Mouse (Mus musculus) CH12.LX (cell line): ENCODE results near the gene Trim15. TPM values are rescaled to one million over a fixed set of nuclear protein-coding genes. Genes with fewer than 3 reads are reported as not detected.

Experiments
- DNase-seq: peaks from one replicate; pipeline ENCODE4 v3.0.0-alpha.2; 2013; ENCODE audit errors: extremely low read depth
- H3K27ac ChIP-seq: 2 replicates; pipeline ENCODE4 v1.5.1; 2012; ENCODE audit warnings: low read depth, mild to moderate bottlenecking, control low read depth, moderate library complexity; ENCODE audit not compliant: insufficient read depth
- H3K27me3 ChIP-seq: replicated peaks from 2 replicates; pipeline ENCODE3; 2012; ENCODE audit warnings: inconsistent platforms
- H3K36me3 ChIP-seq, 2 experiments: replicated peaks in 1 of 2; 2 replicates each; pipeline versions ENCODE3 to v1.6.1; 2012; ENCODE audit warnings: inconsistent platforms in 1 of 2, low read length in 1 of 2, mild to moderate bottlenecking in 1 of 2, mixed read lengths in 1 of 2, moderate library complexity in 1 of 2; ENCODE audit not compliant: control insufficient read depth in 1 of 2, insufficient read depth in 1 of 2
- H3K4me1 ChIP-seq, 2 experiments: 2 replicates each; pipeline ENCODE4 v1.6.1; 2012; ENCODE audit warnings: inconsistent platforms in 1 of 2, moderate library complexity in 1 of 2; ENCODE audit not compliant: insufficient read depth in 2 of 2, control insufficient read depth in 1 of 2
- H3K4me2 ChIP-seq: 2 replicates; pipeline ENCODE4 v1.6.1; 2012; ENCODE audit warnings: low read depth, mild to moderate bottlenecking, control low read depth; ENCODE audit not compliant: poor library complexity, insufficient read depth, severe bottlenecking
- H3K4me3 ChIP-seq, 3 experiments: fragments of 150-350 bp in 1 of 3; sonication (generic) in 1 of 3; replicated peaks in 1 of 3; 2 replicates each; pipeline versions ENCODE3 to v1.5.1; 2011 to 2012; ENCODE audit warnings: low read depth in 2 of 3, low read length in 2 of 3, mild to moderate bottlenecking in 2 of 3, moderate library complexity in 2 of 3, control low read depth in 1 of 3, improper control_type of control experiment in 1 of 3, inconsistent platforms in 1 of 3, mixed read lengths in 1 of 3; ENCODE audit not compliant: poor library complexity in 1 of 3
- H3K79me2 ChIP-seq: replicated peaks from 2 replicates; pipeline ENCODE4 v1.6.1; 2012; ENCODE audit warnings: mild to moderate bottlenecking, moderate library complexity; ENCODE audit not compliant: control insufficient read depth, poor library complexity, insufficient read depth, severe bottlenecking; ENCODE audit errors: extremely low read depth
- H3K9ac ChIP-seq: 2 replicates; pipeline ENCODE4 v1.6.1; 2012; ENCODE audit warnings: low read depth, mild to moderate bottlenecking, control low read depth, moderate library complexity; ENCODE audit not compliant: insufficient read depth
- H3K9me3 ChIP-seq: replicated peaks from 2 replicates; pipeline ENCODE3; 2012; ENCODE audit warnings: low read length, inconsistent platforms, mixed read lengths
- BHLHE40 ChIP-seq: IDR thresholded peaks from 2 replicates; pipeline ENCODE4 v1.6.1; 2011; ENCODE audit warnings: mild to moderate bottlenecking, low read depth, low read length, improper control_type of control experiment
- CHD2 ChIP-seq: IDR thresholded peaks from 2 replicates; pipeline ENCODE4 v1.6.1; 2011; ENCODE audit warnings: low read length, improper control_type of control experiment
- CTCF ChIP-seq, 2 experiments: IDR thresholded peaks in 1 of 2; conservative IDR thresholded peaks in 1 of 2; 2 replicates each; pipeline ENCODE4 v1.5.1; 2011 to 2012; ENCODE audit warnings: low read depth in 2 of 2, low read length in 2 of 2, improper control_type of control experiment in 1 of 2, inconsistent platforms in 1 of 2, mild to moderate bottlenecking in 1 of 2, moderate library complexity in 1 of 2
- ELF1 ChIP-seq: IDR thresholded peaks from 2 replicates; pipeline ENCODE4 v1.6.1; 2014; ENCODE audit warnings: low read depth, mild to moderate bottlenecking, inconsistent platforms, low read length, improper control_type of control experiment
- EP300 ChIP-seq: IDR thresholded peaks from 2 replicates; pipeline ENCODE4 v1.6.1; 2011; ENCODE audit warnings: low read length, improper control_type of control experiment
- ETS1 ChIP-seq: conservative IDR thresholded peaks from 2 replicates; pipeline ENCODE4 v1.6.1; 2012; ENCODE audit warnings: low read depth, mild to moderate bottlenecking, inconsistent platforms, low read length, improper control_type of control experiment, moderate library complexity
- GABPA ChIP-seq: IDR thresholded peaks from 2 replicates; pipeline ENCODE4 v1.6.1; 2012; ENCODE audit warnings: low read depth, low read length, improper control_type of control experiment, inconsistent platforms; ENCODE audit not compliant: insufficient replicate concordance
- HCFC1 ChIP-seq: IDR thresholded peaks from 2 replicates; pipeline ENCODE4 v1.6.1; 2012; ENCODE audit warnings: low read depth, mild to moderate bottlenecking, inconsistent platforms, low read length, improper control_type of control experiment
- IRF4 ChIP-seq: IDR thresholded peaks from 2 replicates; pipeline ENCODE4 v1.6.1; 2014; ENCODE audit warnings: low read depth, mild to moderate bottlenecking, inconsistent platforms, low read length, improper control_type of control experiment
- JUND ChIP-seq: conservative IDR thresholded peaks from 2 replicates; pipeline ENCODE4 v1.6.1; 2011; ENCODE audit warnings: low read depth, low read length, improper control_type of control experiment
- KAT2A ChIP-seq: IDR thresholded peaks from 2 replicates; pipeline ENCODE4 v1.6.1; 2012; ENCODE audit warnings: low read length, improper control_type of control experiment, inconsistent platforms; ENCODE audit not compliant: insufficient replicate concordance
- MAX ChIP-seq: IDR thresholded peaks from 2 replicates; pipeline ENCODE4 v1.6.1; 2011; ENCODE audit warnings: low read length, improper control_type of control experiment
- MXI1 ChIP-seq: IDR thresholded peaks from 2 replicates; pipeline ENCODE4 v1.6.1; 2011; ENCODE audit warnings: mild to moderate bottlenecking, low read depth, low read length, improper control_type of control experiment
- MYC ChIP-seq: IDR thresholded peaks from 2 replicates; pipeline ENCODE4 v1.6.1; 2011; ENCODE audit warnings: low read depth, mild to moderate bottlenecking, improper control_type of control experiment, low read length
- NELFE ChIP-seq: IDR thresholded peaks from 2 replicates; pipeline ENCODE4 v1.6.1; 2011; ENCODE audit warnings: low read depth, low read length, improper control_type of control experiment
- NRF1 ChIP-seq: IDR thresholded peaks from 2 replicates; pipeline ENCODE4 v1.6.1; 2014; ENCODE audit warnings: low read depth, mild to moderate bottlenecking, inconsistent platforms, low read length, improper control_type of control experiment, moderate library complexity
- POLR2A ChIP-seq: IDR thresholded peaks from 2 replicates; pipeline ENCODE4 v1.6.1; 2011; ENCODE audit warnings: low read depth, mild to moderate bottlenecking, improper control_type of control experiment, low read length
- RAD21 ChIP-seq: IDR thresholded peaks from 2 replicates; pipeline ENCODE4 v1.6.1; 2011; ENCODE audit warnings: low read depth, mild to moderate bottlenecking, low read length, improper control_type of control experiment, moderate library complexity
- SIN3A ChIP-seq: IDR thresholded peaks from 2 replicates; pipeline ENCODE4 v1.6.1; 2012; ENCODE audit warnings: low read length, improper control_type of control experiment, inconsistent platforms
- TCF12 ChIP-seq: IDR thresholded peaks from 2 replicates; pipeline ENCODE4 v1.6.1; 2014; ENCODE audit warnings: low read depth, mild to moderate bottlenecking, inconsistent platforms, low read length, improper control_type of control experiment
- UBTF ChIP-seq: IDR thresholded peaks from 2 replicates; pipeline ENCODE4 v1.6.1; 2012; ENCODE audit warnings: low read depth, mild to moderate bottlenecking, inconsistent platforms, low read length, improper control_type of control experiment, moderate library complexity
- USF1 ChIP-seq: IDR thresholded peaks from 2 replicates; pipeline ENCODE4 v1.6.1; 2014; ENCODE audit warnings: low read depth, mild to moderate bottlenecking, inconsistent platforms, low read length, improper control_type of control experiment
- ZC3H11A ChIP-seq: IDR thresholded peaks from 2 replicates; pipeline ENCODE4 v1.6.1; 2012; ENCODE audit warnings: low read depth, mild to moderate bottlenecking, inconsistent platforms, low read length, improper control_type of control experiment
- ZKSCAN1 ChIP-seq: IDR thresholded peaks from 2 replicates; pipeline ENCODE4 v1.6.1; 2012; ENCODE audit warnings: low read depth, inconsistent platforms, low read length, improper control_type of control experiment, borderline replicate concordance
- ZMIZ1 ChIP-seq: IDR thresholded peaks from 2 replicates; pipeline ENCODE4 v1.6.1; 2012; ENCODE audit warnings: low read depth, mild to moderate bottlenecking, inconsistent platforms, low read length, improper control_type of control experiment
- dilution Hi-C: fragments of 300-500 bp; cut with MboI; formaldehyde crosslinking; loops from 2 replicates; pipeline ENCODE4 v1.14.3; 2020; ENCODE audit warnings: low sequenced_read_pairs; ENCODE audit not compliant: extremely low pct_unique_long_range_greater_than_20kb, extremely low pct_ligation_motif_present
- in situ Hi-C: fragments of 300-500 bp; cut with MboI; formaldehyde crosslinking; loops from 3 replicates; pipeline ENCODE4 v1.14.3; 2019; ENCODE audit warnings: low sequenced_read_pairs, low pct_ligation_motif_present, low pct_unique_long_range_greater_than_20kb, mixed read lengths
- polyA plus RNA-seq: library from polyadenylated mRNA; unstranded; fragments of >175 nt; gene quantifications from 2 replicates; pipeline ENCODE4 v1.2.1, GENCODE M21; 2012; ENCODE audit warnings: low read depth; ENCODE audit not compliant: insufficient read length
- total RNA-seq, 2 experiments: library from RNA; depleted of rRNA; stranded (reverse); fragments of 300-350 nt in 1 of 2; fragments of >200 nt in 1 of 2; gene quantifications; 2 replicates each; pipeline ENCODE4 v1.2.3; 2012 to 2014

Trim15 gene
- total and polyA plus RNA-seq, 3 experiments: not detected

DNA sequence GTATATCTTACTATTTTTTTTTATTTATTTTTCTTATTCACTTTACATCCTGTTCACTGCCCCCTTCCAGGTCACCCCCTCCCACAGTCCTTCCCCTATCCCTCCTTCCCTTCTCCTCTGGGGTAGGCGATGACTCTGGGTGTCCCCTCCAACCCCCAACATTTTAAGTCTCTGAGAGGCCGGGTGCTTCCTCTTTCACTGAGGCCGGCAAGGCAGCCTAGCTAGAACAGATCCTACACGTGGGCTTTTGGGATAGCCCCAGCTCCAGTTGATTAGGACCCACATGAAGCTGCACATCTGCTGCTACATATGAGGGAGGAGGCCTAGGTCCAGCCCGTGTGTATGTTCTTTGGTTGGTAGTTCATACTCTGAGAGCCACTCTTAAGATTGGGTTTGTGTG lies 28.0 kb downstream of the Trim15 start:
- peaks cover 8 to 44% of the 10 kb centered on the region in 2 experiments for H3K4me1 ChIP-seq
- H3K4me2 ChIP-seq: peak overlapping the region; percentile 8; the same call in 1 of the 2 replicates
- no peaks in the 10 kb centered on the region for H3K9me3 ChIP-seq
- peaks cover 3% of the 10 kb centered on the region for H3K79me2 ChIP-seq
- in situ Hi-C loops: no loop called here
- H3K36me3 ChIP-seq: peaks cover 6 to 36% of the 10 kb centered on the region in 2 experiments
- H3K27me3 ChIP-seq: no peaks in the 10 kb centered on the region
- H3K9ac ChIP-seq: no peak overlapping the region
- peak; percentile 53 for DNase-seq
- H3K4me3 ChIP-seq: peak overlapping the region in 1 of 3 experiments; percentile 9
- H3K27ac ChIP-seq: no peak overlapping the region
- TF ChIP-seq MXI1 (no peak), GABPA (no peak), JUND (no peak), UBTF (no peak), NRF1 (no peak)
- TF ChIP-seq, all 38 proteins: peak for 0
- dilution Hi-C loops: no loop called here

DNA sequence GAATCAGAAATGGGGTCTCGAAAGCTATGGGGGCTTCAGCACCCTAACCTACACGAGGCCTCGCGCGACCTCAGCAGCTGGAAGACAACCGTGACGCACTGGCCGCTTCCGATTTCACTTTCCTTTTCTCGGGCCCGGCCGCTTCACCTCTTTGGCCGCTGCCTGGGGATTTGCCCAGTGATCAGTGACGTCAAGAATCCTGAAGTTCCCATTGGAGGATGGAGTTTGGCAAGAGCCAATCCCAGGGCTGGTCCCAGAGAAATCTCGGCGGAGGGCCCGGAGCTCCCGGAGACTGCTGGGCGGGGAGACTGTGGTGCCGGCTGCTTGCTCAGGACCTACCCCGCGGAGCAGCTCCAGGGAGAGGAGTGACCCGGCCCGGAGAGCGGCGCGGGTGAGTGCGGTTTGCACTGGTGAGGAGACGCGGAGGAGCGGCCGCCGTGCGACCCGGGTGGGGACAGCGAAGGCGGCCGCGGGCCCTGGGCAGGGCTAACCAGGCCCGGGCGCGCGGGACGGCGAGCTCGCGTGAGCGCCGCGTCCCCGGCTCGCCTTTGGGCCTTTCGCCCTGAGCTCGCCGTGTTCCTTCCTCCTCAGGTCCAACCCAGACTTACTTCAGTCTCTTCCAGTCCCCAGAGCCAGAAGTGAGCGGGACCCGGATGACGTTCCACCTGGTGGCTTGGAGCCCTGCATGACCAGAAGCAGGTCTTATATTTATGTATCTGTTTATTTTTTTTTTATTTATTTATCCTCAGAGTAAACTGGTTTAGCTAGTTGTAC lies 29.9 kb downstream of the Trim15 start, which contains the start of gene Trim26:
Trim26 (plus strand) TSS at position 261 of the 774 bp plus-strand sequence.
- Histone ChIP-seq H3K27ac (peak within 1 kb of the TSS; percentile 42), H3K9ac (peak within 1 kb of the TSS; percentile 83), H3K4me1 (peaks cover 4 to 26% of the 10 kb centered on the region in 2 experiments), H3K9me3 (no peaks in the 10 kb centered on the region)
- peak; percentile 45; the same call in 1 of the 2 replicates for TF ChIP-seq NRF1
- peak; percentile 96 for TF ChIP-seq UBTF
- TF ChIP-seq ZKSCAN1: no peak
- no peak for TF ChIP-seq CTCF (conservative IDR thresholded peaks at IDR 0.05 in 1 of 2, IDR thresholded peaks at IDR 0.05 in 1 of 2; ENCODE audit: low read depth in 2 of 2, low read length in 2 of 2)
- no peak for TF ChIP-seq SIN3A
- 0 out of 2 replicates have a peak, but pooled peaks have one; percentile 23 for TF ChIP-seq ZMIZ1
- no peak for TF ChIP-seq ZC3H11A
- peak; percentile 76 for TF ChIP-seq IRF4
- peak; percentile 68 for TF ChIP-seq MAX
- peak; percentile 77 for TF ChIP-seq POLR2A
- peak; percentile 14; the same call in 1 of the 2 replicates for TF ChIP-seq MYC
- peak; percentile 89 for TF ChIP-seq ELF1
- peak; percentile 67 for TF ChIP-seq HCFC1
- TF ChIP-seq EP300: no peak
- no peak for TF ChIP-seq USF1
- no peak for TF ChIP-seq RAD21
- TF ChIP-seq KAT2A: 0 out of 2 replicates have a peak, but pooled peaks have one; percentile 19
- peak; percentile 63; the same call in 1 of the 2 replicates for TF ChIP-seq NELFE
- peak; percentile 58; the same call in 1 of the 2 replicates for TF ChIP-seq TCF12
- TF ChIP-seq CHD2: peak; percentile 98
- TF ChIP-seq ETS1: peak; percentile 95
- no peak for TF ChIP-seq JUND
- TF ChIP-seq BHLHE40: peak; percentile 87
- TF ChIP-seq, all 38 proteins: peak for 15
- peak within 1 kb of the TSS; percentile 68 to 77 (median 75) for H3K4me3 ChIP-seq
- dilution Hi-C loops: no loop called here
- H3K4me2 ChIP-seq: peak within 1 kb of the TSS; percentile 82
- H3K27me3 ChIP-seq: peaks cover 9% of the 10 kb centered on the region
- DNase-seq: peak; percentile 98
- H3K79me2 ChIP-seq: peaks cover 3% of the 10 kb centered on the region
- in situ Hi-C loops: no loop called here
- H3K36me3 ChIP-seq: peaks cover 3 to 18% of the 10 kb centered on the region in 2 experiments
